Mouse (Mus musculus) liver, adult 2 months (tissue): ENCODE measurements around the gene Zfp607b. TPM values are rescaled to one million over a fixed set of nuclear protein-coding genes. Genes with fewer than 3 reads are reported as not detected.
A peak's percentile ranks its signal among the peaks of the same experiment; 100 is the strongest.

ENCODE experiments used
- DNase-seq: peaks from one replicate; pipeline ENCODE4 v3.0.0-alpha.2; 2011; ENCODE audit warnings: low read depth, low spot score; ENCODE audit errors: extremely low read depth
- H3K27ac ChIP-seq: fragments of 200-500 bp; replicated peaks from 2 replicates; pipeline ENCODE4 v1.5.1; 2012; ENCODE audit warnings: low read depth, mild to moderate bottlenecking, control low read depth, inconsistent platforms, low read length; ENCODE audit not compliant: insufficient read depth
- H3K27me3 ChIP-seq: fragments of 200-500 bp; 2 replicates; pipeline ENCODE4 v1.6.1; 2012; ENCODE audit warnings: mild to moderate bottlenecking, moderate library complexity, low read length, inconsistent platforms; ENCODE audit not compliant: control insufficient read depth, insufficient read depth
- H3K36me3 ChIP-seq: fragments of 200-500 bp; 2 replicates; pipeline ENCODE4 v1.6.1; 2012; ENCODE audit warnings: low read length, inconsistent platforms; ENCODE audit not compliant: control insufficient read depth, insufficient read depth
- H3K4me1 ChIP-seq: fragments of 200-500 bp; 2 replicates; pipeline ENCODE4 v1.6.1; 2011; ENCODE audit warnings: low read length; ENCODE audit not compliant: control insufficient read depth, insufficient read depth
- H3K4me3 ChIP-seq: fragments of 200-500 bp; 2 replicates; pipeline ENCODE4 v1.5.1; 2011; ENCODE audit warnings: low read depth, mild to moderate bottlenecking, control low read depth, low read length, moderate library complexity; ENCODE audit not compliant: insufficient read depth
- H3K79me2 ChIP-seq: fragments of 200-500 bp; 2 replicates; pipeline ENCODE4 v1.6.1; 2012; ENCODE audit warnings: inconsistent platforms, mild to moderate bottlenecking, low read length, moderate library complexity; ENCODE audit not compliant: control insufficient read depth, insufficient read depth
- H3K9ac ChIP-seq: fragments of 200-500 bp; 2 replicates; pipeline ENCODE4 v1.6.1; 2012; ENCODE audit warnings: low read depth, mild to moderate bottlenecking, control low read depth, inconsistent platforms, low read length
- CTCF ChIP-seq: fragments of 200-500 bp; IDR thresholded peaks from 2 replicates; pipeline ENCODE4 v1.5.1; 2011; ENCODE audit warnings: low read depth, low read length, control low read depth
- POLR2A ChIP-seq: fragments of 200-500 bp; IDR thresholded peaks from 2 replicates; pipeline ENCODE4 v1.6.1; 2011; ENCODE audit warnings: low read length, control low read depth; ENCODE audit not compliant: insufficient read depth; ENCODE audit errors: extremely low read depth
- WGBS: fragments of 180-500 bp; shearing (Covaris S2); methylation state at CpG from one replicate; pipeline ENCODE4 v1.1.7; 2018; 5-methylcytosine and 5-hydroxymethylcytosine counted together
- polyA plus RNA-seq: library from polyadenylated mRNA; depleted of rRNA; stranded (reverse); fragments of >200 nt; gene quantifications from 2 replicates; pipeline ENCODE4 v1.2.3, GENCODE M21; 2012
- total RNA-seq: library from RNA; depleted of rRNA; stranded (reverse); fragments of >200 nt; gene quantifications from 2 replicates; pipeline ENCODE4 v1.2.3, GENCODE M21; 2014

The Zfp607b gene
- total and polyA plus RNA-seq, 2 experiments = 0.28 to 0.40 TPM

DNA sequence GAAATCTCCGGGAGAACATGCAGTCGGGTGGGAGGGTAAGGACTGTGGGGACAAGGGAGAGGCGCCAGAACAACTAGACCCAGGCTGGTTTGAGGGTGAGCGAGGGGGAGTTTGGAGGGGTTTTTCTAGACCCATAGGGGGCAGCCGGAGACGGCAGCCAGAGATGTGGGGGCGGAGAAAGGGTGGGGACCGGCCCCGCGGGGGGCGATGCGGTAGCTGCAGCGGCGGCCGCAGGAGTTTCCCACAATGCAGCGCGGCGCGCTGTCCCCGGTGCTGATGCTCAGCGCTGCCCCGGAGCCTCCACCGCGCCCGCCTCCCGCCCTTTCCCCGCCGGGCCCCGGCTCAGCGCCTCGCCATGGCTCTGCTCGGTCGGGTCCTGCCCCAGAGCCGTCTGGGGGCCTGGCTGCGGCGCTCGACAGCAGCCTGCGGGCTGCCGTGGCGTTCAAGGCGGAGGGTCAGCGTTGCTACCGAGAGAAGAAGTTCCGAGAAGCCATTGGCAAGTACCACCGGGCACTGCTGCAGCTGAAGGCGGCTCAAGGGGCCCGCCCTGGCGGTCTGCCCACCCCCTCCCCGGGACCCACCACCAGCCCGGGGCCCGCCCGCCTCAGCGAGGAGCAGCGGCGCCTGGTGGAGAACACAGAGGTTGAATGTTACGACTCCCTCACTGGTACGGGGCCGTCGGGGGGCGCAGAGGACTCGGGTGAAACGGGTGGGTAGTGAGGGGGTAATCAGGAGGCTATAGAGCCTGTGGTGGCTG, 35.3 kb upstream of the Zfp607b start, which contains the start of gene Ttc9b:
Ttc9b (plus strand) TSS at position 235 of the 757 bp plus-strand sequence.
- TF ChIP-seq CTCF = no peak
- no peak for TF ChIP-seq POLR2A
- DNase-seq = no peak
- no peaks in the 10 kb centered on the region for H3K79me2 ChIP-seq
- H3K36me3 ChIP-seq = no peaks in the 10 kb centered on the region
- no peak within 1 kb of the TSS for H3K27ac ChIP-seq
- WGBS = 7% methylated on average over 62 of the region's 62 CpGs
- H3K9ac ChIP-seq = no peak within 1 kb of the TSS
- no peak within 1 kb of the TSS for H3K4me3 ChIP-seq
- H3K4me1 ChIP-seq = no peaks in the 10 kb centered on the region
- peaks cover 23% of the 10 kb centered on the region for H3K27me3 ChIP-seq

GRCm38 (mm10) chr7:27654607-27655276, 34.4 kb upstream of the Zfp607b start:
- H3K79me2 ChIP-seq = no peaks in the 10 kb centered on the region
- TF ChIP-seq CTCF (peak; percentile 73), POLR2A (no peak)
- H3K27me3 ChIP-seq = peaks cover 23% of the 10 kb centered on the region
- no peak overlapping the region for H3K9ac ChIP-seq
- DNase-seq = peak; percentile 33
- no peaks in the 10 kb centered on the region for H3K36me3 ChIP-seq
- H3K4me3 ChIP-seq = no peak overlapping the region
- H3K27ac ChIP-seq = no peak overlapping the region
- H3K4me1 ChIP-seq = no peaks in the 10 kb centered on the region
- 62% methylated on average over 20 of the region's 20 CpGs for WGBS

GRCm38 (mm10) chr7:27655545-27655944, 33.6 kb upstream of the Zfp607b start:
- WGBS = 53% methylated on average over 11 of the region's 11 CpGs
- Histone ChIP-seq H3K27me3 (peaks cover 23% of the 10 kb centered on the region), H3K79me2 (no peaks in the 10 kb centered on the region), H3K4me1 (no peaks in the 10 kb centered on the region), H3K9ac (no peak overlapping the region), H3K4me3 (no peak overlapping the region), H3K36me3 (no peaks in the 10 kb centered on the region), H3K27ac (no peak overlapping the region)
- TF ChIP-seq CTCF = no peak
- no peak for TF ChIP-seq POLR2A
- DNase-seq = no peak

- WGBS = 93% methylated on average over 16 of the region's 16 CpGs
- DNase-seq = no peak
Observed at GRCm38 (mm10) chr7:27656600-27656999, 32.5 kb upstream of the Zfp607b start.

DNA sequence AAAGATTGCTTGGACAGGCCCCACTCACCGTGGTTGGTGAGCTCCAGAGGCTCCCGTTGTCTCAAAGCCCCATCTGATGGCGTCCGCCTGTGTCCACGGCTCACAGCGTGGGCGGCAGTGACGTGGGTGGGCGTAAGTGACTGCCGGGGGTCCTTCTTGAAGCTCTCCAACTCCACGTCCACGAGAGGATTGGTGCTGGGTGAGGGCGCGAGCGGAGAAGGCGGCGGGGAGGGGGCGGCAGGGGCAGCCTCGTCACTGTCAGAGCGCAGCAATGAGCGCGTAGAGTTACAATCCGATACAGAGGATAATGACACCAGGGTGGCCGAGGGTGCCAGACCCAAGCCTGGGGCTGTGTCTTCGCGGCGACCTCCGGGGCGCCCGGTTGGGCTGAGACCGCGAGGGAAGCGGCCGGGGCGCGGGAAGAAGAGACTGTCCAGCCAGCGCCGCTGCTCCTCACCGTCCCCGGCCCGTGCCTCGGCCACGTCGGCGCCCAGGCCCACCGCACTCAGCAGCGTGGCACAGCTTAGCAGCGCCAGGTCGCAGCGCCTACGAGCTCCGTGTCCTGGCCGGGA, 31.2 kb upstream of the Zfp607b start:
- Histone ChIP-seq H3K79me2 (no peaks in the 10 kb centered on the region), H3K27ac (no peak overlapping the region), H3K27me3 (peaks cover 20% of the 10 kb centered on the region), H3K4me3 (no peak overlapping the region), H3K4me1 (no peaks in the 10 kb centered on the region), H3K9ac (no peak overlapping the region), H3K36me3 (no peaks in the 10 kb centered on the region)
- no peak for TF ChIP-seq CTCF
- no peak for DNase-seq
- WGBS = 57% methylated on average over 53 of the region's 53 CpGs

More at GRCm38 (mm10) chr7:27656600-27656999, 32.5 kb upstream of the Zfp607b start:
- H3K27me3 ChIP-seq = peaks cover 23% of the 10 kb centered on the region
- H3K9ac ChIP-seq = no peak overlapping the region
- H3K4me3 ChIP-seq = no peak overlapping the region
- TF ChIP-seq CTCF (no peak), POLR2A (no peak)
- no peaks in the 10 kb centered on the region for H3K36me3 ChIP-seq
- no peaks in the 10 kb centered on the region for H3K4me1 ChIP-seq
- H3K79me2 ChIP-seq = no peaks in the 10 kb centered on the region
- H3K27ac ChIP-seq = no peak overlapping the region
